Mouse (Mus musculus) brain, embryonic 14.5 days (tissue): Measurements from ENCODE around the gene Alppl2. TPM values are rescaled to one million over a fixed set of nuclear protein-coding genes. Genes with fewer than 3 reads are reported as not detected.

Experiments used
- DNase-seq: peaks from one replicate; pipeline ENCODE4 v3.0.0-alpha.2; 2011; ENCODE audit warnings: low read depth
- CTCF ChIP-seq: fragments of 200-500 bp; IDR thresholded peaks from 2 replicates; pipeline ENCODE4 v1.5.1; 2012; ENCODE audit warnings: inconsistent platforms, mild to moderate bottlenecking, moderate library complexity, borderline replicate concordance; ENCODE audit not compliant: insufficient read depth, insufficient read length; ENCODE audit errors: extremely low read depth
- POLR2A ChIP-seq: fragments of 200-500 bp; IDR thresholded peaks from 2 replicates; pipeline ENCODE4 v1.6.1; 2012; ENCODE audit warnings: mild to moderate bottlenecking, inconsistent platforms, borderline replicate concordance; ENCODE audit not compliant: poor library complexity, insufficient read depth, insufficient read length, severe bottlenecking; ENCODE audit errors: extremely low read depth
- polyA plus RNA-seq: library from polyadenylated mRNA; depleted of rRNA; stranded (reverse); fragments of >200 nt; gene quantifications from 2 replicates; pipeline ENCODE4 v1.2.3, GENCODE M21; 2012

Gene Alppl2
- polyA plus RNA-seq, 1 experiment, result not detected

- TF ChIP-seq CTCF (peak; percentile 70), POLR2A (no peak)
- DNase-seq, result peak; percentile 60
Observed at GRCm38 (mm10) chr1:87098358-87098975, 8.7 kb upstream of the Alppl2 start.

GRCm38 (mm10) chr1:87095642-87096041 is 5.9 kb upstream of the Alppl2 start:
- no peak for TF ChIP-seq POLR2A
- TF ChIP-seq CTCF, result no peak
- DNase-seq, result no peak

GRCm38 (mm10) chr1:87089251-87089650 is 477 bp downstream of the Alppl2 start:
- TF ChIP-seq POLR2A (no peak), CTCF (no peak)
- DNase-seq, result no peak

- no peak for DNase-seq
- TF ChIP-seq POLR2A (no peak), CTCF (no peak; the same call in 1 of the 2 replicates)
Observed at GRCm38 (mm10) chr1:87086964-87087363, 2.8 kb downstream of the Alppl2 start.

DNA sequence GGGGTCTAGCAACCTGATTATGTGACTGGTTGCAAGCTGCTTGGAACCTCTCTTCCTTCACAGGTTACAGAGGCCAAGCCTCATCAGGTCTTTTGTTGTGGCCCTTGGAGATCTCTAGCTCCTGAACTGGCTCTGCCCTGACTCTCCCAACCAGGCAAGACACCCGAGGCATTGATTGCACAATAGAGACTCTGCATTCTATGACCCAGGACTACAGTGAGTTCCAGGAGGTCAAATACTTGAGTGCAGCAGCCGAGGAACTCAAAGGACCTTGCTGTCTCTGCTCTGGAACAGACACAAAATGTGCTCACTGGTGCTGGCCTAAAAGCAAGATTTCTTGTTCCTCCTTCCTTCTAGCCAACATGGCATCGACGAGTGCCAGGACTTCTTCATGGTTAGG is 3.5 kb downstream of the Alppl2 start:
- no peak for TF ChIP-seq CTCF
- TF ChIP-seq POLR2A, result no peak
- DNase-seq, result no peak

DNA sequence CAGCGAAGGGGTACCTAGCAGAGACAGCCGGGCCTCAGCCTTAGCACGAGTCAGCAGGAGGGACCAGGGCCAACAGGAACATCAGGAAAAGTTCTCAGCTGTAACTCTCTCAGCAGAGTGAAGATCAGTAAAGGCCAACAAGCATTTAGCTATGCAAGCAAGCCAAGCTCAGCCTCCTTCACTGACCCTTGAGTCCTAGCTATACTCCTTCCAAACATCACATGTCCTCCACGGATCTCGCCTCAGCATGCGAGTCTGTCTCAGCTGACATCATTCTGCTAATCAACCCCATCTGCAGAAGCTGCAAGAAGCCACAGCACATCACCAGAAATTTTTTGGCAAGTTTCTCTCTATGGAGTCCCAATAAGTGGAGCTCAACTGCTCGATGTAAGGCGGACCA is 16.0 kb downstream of the Alppl2 start:
- TF ChIP-seq CTCF (no peak), POLR2A (no peak)
- DNase-seq, result no peak

GRCm38 (mm10) chr1:87070720-87071119 is 19.0 kb downstream of the Alppl2 start:
- TF ChIP-seq POLR2A (no peak), CTCF (peak; percentile 29; the same call in 1 of the 2 replicates)
- DNase-seq, result no peak

GRCm38 (mm10) chr1:87060913-87061312 is 28.8 kb downstream of the Alppl2 start:
- no peak for DNase-seq
- TF ChIP-seq CTCF (no peak), POLR2A (no peak)

DNA sequence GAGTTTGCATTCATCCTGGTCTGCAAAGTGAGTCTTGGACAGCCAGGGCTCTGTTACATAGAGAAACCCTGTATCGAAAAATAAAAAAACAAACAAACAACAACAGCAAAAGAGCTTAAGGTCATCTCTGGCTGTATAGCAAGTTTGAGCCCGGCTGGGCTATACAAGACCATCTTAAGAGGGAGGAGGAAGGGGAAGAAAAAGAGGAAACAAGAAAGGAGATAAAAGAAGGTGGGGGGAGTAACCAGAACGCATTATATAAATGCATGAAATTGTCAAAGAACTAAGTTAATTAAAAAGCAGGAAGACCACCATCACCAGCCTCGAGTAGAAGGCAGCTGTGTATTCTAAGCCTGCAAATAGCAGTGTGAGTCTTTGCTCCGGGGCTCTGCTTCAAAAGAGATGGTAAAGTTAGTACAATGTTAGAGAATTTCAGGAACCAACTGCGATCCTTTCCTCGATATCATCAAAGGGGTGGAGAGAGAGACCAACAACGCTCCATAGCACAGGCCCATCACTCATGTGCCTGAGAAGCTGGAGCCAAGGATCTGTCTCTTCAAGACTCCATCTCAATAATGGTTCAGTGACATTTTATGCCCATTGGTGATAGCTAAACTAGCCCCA is 30.6 kb downstream of the Alppl2 start:
- no peak for DNase-seq
- TF ChIP-seq POLR2A (no peak), CTCF (no peak)

DNA sequence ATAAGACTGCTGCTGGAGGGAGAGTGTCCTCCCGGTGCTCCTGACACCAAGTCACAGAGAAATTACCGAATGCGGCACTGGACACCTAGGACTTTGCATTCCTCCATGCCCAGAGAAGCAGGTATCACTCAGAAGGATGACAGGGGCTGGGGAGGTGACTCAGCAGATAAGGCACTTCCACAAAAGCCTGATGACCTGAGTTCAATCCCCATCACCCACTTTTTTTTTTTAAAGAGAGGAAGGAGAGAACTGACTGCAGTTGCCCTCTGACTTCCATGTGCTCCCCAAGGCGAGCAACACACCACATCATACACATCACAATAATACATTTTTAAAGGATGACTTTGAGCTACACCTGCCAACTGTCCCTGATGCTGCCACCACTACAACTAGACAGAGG is 32.7 kb downstream of the Alppl2 start:
- DNase-seq, result no peak

GRCm38 (mm10) chr1:87051369-87051768 is 38.4 kb downstream of the Alppl2 start:
- DNase-seq, result no peak
- TF ChIP-seq CTCF (no peak), POLR2A (no peak)

More for the DNA sequence above, 32.7 kb downstream of the Alppl2 start:
- TF ChIP-seq CTCF (no peak), POLR2A (no peak)

GRCm38 (mm10) chr1:87050700-87051099 is 39.0 kb downstream of the Alppl2 start:
- TF ChIP-seq CTCF, result no peak
- TF ChIP-seq POLR2A, result no peak
- no peak for DNase-seq
